Mouse (Mus musculus) c-Kit-positive CD71-positive TER-119-positive erythroid progenitor cells, embryonic 14.5 days (primary cell): ENCODE data around the gene Zcchc10.
"Not testable (repeated sequence)": the region's sequence is repeated elsewhere in the genome, so short reads cannot be mapped to it uniquely, and the experiment has no call there.

Experiments used
- DNase-seq: peaks from one replicate; pipeline ENCODE4 v3.0.0-alpha.2; 2013; ENCODE audit warnings: low spot score

Zcchc10 gene

GRCm38 (mm10) chr11:53316996-53317395 lies 7.5 kb upstream of the Zcchc10 start:
- DNase-seq: no peak

- DNase-seq: no peak
Measured at GRCm38 (mm10) chr11:53318041-53318440, 6.4 kb upstream of the Zcchc10 start.

GRCm38 (mm10) chr11:53318568-53318967 lies 5.9 kb upstream of the Zcchc10 start:
- DNase-seq: not testable (repeated sequence)

- not testable (repeated sequence) for DNase-seq
Measured at GRCm38 (mm10) chr11:53319867-53320266, 4.6 kb upstream of the Zcchc10 start.

GRCm38 (mm10) chr11:53330325-53330724 lies 5.8 kb downstream of the Zcchc10 start:
- DNase-seq: no peak

GRCm38 (mm10) chr11:53331121-53331520 lies 6.6 kb downstream of the Zcchc10 start:
- DNase-seq: no peak

- DNase-seq: no peak
Measured at GRCm38 (mm10) chr11:53332076-53332680, 7.7 kb downstream of the Zcchc10 start.

GRCm38 (mm10) chr11:53335505-53336181 lies 11.2 kb downstream of the Zcchc10 start:
- no peak for DNase-seq

GRCm38 (mm10) chr11:53336182-53336571 lies 11.7 kb downstream of the Zcchc10 start:
- DNase-seq: no peak

GRCm38 (mm10) chr11:53336924-53337323 lies 12.4 kb downstream of the Zcchc10 start:
- no peak for DNase-seq

GRCm38 (mm10) chr11:53337684-53338083 lies 13.2 kb downstream of the Zcchc10 start:
- DNase-seq: no peak

GRCm38 (mm10) chr11:53341019-53341418 lies 16.5 kb downstream of the Zcchc10 start:
- not testable (repeated sequence) for DNase-seq

GRCm38 (mm10) chr11:53342711-53343110 lies 18.2 kb downstream of the Zcchc10 start:
- DNase-seq: no peak

GRCm38 (mm10) chr11:53345328-53345727 lies 20.8 kb downstream of the Zcchc10 start:
- DNase-seq: no peak

GRCm38 (mm10) chr11:53345738-53346137 lies 21.3 kb downstream of the Zcchc10 start:
- DNase-seq: no peak

- DNase-seq: peak; percentile 76
Measured at GRCm38 (mm10) chr11:53350291-53351223, 26.1 kb downstream of the Zcchc10 start, which contains the start of gene Aff4. Gene Aff4 (plus strand): TSS chr11:53350833.

- peak; percentile 43 for DNase-seq
Measured at GRCm38 (mm10) chr11:53351224-53351942, 26.9 kb downstream of the Zcchc10 start.

GRCm38 (mm10) chr11:53351943-53352590 lies 27.6 kb downstream of the Zcchc10 start:
- peak; percentile 28 for DNase-seq

GRCm38 (mm10) chr11:53358504-53359155 lies 34.2 kb downstream of the Zcchc10 start:
- DNase-seq: no peak

GRCm38 (mm10) chr11:53367032-53367431 lies 42.6 kb downstream of the Zcchc10 start:
- DNase-seq: no peak

GRCm38 (mm10) chr11:53378918-53379317 lies 54.4 kb downstream of the Zcchc10 start:
- DNase-seq: peak; percentile 20
